Mouse (Mus musculus) cortical plate, adult 2 months (tissue): ENCODE results near the gene Nup98.

Source experiments
- CTCF ChIP-seq: fragments of 200-500 bp; IDR thresholded peaks from 2 replicates; pipeline ENCODE4 v1.5.1; 2011; ENCODE audit warnings: mild to moderate bottlenecking, control low read depth, low read length; ENCODE audit not compliant: insufficient read depth; ENCODE audit errors: extremely low read depth
- POLR2A ChIP-seq: fragments of 200-500 bp; IDR thresholded peaks from 2 replicates; pipeline ENCODE4 v1.6.1; 2011; ENCODE audit warnings: mild to moderate bottlenecking, low read length, control low read depth; ENCODE audit not compliant: insufficient read depth; ENCODE audit errors: extremely low read depth

DNA sequence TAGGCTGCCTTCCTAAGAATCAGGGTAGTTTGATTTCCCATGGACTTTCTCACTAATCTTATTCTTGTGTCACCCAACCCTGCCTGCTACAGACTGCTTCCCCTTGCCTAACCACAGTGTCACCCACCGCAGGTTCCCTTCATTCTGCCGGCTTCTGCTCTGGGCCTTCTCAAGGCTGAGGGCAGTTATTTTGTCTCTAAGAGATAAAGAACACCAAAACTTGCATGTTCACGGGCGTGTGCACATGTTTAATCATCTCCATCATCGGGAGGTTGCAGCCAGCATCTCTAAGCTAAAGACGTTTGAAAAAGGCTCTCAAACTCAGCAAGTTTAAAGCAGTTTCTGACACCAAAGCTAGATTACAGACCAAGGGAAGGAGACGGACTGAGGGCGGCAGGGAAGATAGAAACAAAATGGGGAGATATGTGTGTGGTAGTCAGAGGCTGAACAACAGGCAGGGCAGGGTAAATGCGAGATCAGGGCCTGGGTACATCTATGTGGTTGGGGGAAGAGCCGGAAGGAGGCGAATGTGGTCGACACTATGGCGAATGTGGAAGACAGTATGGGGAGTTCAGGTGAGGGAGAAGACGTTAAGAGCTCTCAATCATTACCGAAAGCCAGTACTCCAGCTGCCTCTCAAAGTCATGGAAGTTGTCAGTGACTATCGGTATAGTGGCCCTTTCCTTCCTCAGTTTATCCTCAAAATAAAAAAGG, 38.9 kb upstream of the Nup98 start:
- TF ChIP-seq POLR2A (no peak), CTCF (no peak)
